Mouse (Mus musculus) layer of hippocampus, adult 11-12 months (tissue): ENCODE data around the gene Tmem218.
A peak's percentile ranks its signal among the peaks of the same experiment; 100 is the strongest.

Source experiments
- DNase-seq: peaks from one replicate; pipeline ENCODE4 v3.0.0; 2022; ENCODE audit warnings: low spot score

The Tmem218 gene

GRCm38 (mm10) chr9:37207929-37208411 lies at the start of gene Tmem218:
Gene Tmem218, plus strand, starts transcription at chr9:37208223.
- peak; percentile 97 for DNase-seq

- no peak for DNase-seq
Observed at GRCm38 (mm10) chr9:37160686-37161085, 47.3 kb upstream of the Tmem218 start.

GRCm38 (mm10) chr9:37166899-37167298 lies 41.1 kb upstream of the Tmem218 start:
- DNase-seq: no peak

DNA sequence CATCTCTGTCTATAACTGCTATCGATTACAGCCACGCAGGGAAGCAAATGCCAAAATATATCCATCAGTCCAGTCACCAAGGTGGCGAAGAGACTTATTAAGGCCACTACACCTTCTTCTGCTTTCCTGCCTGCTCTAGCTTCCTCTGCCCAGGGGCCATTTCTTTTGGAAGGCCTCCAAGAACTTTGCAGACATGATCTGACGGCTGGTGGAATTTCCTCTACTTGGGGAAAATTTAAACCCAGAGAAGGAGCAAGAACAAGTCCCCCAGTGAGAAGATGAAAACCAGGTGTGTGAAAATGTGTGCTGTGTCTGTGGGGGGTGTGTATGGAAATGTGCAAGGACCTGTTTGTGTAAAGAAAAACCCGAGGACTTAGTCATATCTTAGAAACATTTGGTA lies 34.6 kb upstream of the Tmem218 start:
- no peak for DNase-seq

DNA sequence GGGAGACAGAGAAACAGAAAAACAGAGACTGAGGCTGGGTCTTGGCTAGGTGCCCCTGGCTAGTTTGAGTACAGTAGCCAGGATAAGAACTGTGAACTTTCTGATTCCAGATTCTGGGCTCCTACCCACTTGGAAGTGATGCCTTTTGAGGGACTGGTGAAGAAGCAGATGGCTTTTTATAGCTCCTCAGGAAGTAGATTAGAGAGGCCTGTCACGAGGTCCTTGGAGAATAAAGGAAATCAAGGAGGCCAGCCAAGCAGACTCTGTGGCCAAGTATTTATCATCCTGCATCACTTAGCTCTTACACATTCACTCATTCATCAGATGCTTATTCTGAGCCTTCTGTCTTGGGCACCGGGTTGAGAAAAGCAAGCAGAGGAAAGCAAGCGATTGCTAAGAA lies 32.0 kb upstream of the Tmem218 start:
- no peak for DNase-seq

DNA sequence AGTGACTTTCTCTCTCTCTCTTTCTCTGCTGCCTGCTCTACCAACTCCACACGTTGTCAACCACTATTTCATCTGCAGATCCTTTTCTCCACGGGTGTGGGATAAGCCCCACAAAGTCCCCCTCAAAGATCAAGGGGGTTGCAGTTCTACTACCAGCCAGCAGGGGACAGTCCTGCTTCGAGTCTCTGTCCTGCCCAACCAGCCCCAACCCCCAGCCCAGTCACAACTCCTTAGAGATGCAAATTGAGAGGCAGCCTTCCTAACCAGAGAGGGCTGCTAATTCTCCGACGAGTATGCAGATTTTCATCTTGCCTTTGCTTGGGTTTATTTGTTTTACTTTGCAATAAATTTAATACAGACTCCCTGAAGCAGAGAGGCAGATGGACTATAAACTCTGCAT lies 30.9 kb upstream of the Tmem218 start:
- DNase-seq: peak; percentile 76

DNA sequence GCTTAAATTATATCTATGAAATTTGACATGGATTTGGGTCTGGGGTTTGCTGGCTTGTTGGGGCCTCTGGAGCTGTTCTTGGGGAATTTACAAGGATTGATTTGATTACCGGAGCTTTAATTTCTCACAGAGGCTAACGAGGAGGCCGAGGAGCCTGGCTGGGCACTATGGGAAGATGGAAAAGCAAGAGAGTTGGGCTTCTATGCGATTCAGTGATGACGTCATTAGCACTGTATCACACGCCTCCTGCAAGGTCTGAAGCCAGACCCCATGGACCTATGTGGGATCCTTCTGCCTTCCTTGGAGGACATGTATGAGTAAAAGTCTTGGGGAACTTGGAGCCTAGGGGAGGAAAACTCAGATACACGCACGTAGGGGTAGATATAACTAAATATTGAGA lies 30.5 kb upstream of the Tmem218 start:
- DNase-seq: no peak

DNA sequence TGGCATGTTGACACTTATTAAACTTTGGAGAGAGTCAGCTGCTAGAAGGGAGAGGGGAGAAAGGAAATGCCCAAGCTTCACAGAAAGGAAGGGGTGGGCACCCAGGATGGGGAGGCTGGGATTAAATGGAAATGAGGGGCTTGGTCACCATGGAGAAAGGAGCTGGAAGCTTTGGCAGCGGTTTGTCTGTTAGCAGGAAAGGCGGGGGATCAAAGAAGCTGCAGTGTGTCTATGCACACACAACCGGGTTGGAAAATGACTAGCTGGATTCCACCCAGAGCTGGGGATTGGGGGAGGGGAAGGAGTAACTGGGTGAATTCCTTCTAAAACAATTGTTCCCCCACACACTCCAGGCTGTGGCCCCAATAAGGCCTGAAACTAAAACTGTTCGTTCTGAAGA lies 29.1 kb upstream of the Tmem218 start:
- no peak for DNase-seq

DNA sequence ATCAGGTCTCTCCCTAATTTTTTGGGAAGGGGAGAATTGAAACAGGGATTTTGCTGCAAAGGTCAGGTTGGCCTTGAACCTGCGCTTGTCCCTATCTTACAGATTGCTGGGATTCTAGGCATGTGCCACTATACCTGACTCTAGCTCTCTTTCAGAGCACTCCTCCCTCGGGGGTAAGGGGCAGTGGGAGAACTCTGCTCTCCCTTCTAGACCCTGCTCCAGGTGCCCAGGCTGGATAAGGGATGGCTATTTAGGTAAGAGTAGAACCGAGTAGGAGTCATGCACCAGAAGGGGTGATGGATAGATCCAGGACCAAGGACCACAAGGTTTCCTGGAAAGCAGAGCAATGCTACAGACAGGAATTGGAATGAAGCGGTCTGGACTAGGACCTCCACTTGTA lies 28.4 kb upstream of the Tmem218 start:
- DNase-seq: no peak

GRCm38 (mm10) chr9:37181596-37181995 lies 26.4 kb upstream of the Tmem218 start:
- DNase-seq: no peak

DNA sequence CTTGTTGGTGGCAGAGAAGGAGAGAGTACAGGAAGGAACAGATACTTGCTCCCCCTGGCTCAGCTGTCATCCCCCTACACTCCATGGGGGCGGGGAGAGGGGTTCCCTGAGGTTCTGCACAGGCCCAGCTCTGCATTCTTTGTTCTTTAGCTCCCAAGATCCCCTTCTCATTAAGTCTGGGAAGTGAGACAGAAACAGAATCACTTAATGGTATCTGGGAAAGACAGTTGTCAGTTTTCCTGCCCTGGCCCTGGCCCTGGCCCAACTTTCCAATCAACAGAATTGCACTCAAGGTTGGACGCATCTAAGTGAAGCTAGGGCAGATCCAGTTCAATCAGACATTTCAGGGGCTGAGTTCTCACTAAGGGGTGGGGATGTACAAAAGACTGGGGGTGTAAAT lies 24.8 kb upstream of the Tmem218 start:
- DNase-seq: no peak

- no peak for DNase-seq
Observed at GRCm38 (mm10) chr9:37187407-37187806, 20.6 kb upstream of the Tmem218 start.

GRCm38 (mm10) chr9:37188024-37188423 lies 20.0 kb upstream of the Tmem218 start:
- DNase-seq: no peak

DNA sequence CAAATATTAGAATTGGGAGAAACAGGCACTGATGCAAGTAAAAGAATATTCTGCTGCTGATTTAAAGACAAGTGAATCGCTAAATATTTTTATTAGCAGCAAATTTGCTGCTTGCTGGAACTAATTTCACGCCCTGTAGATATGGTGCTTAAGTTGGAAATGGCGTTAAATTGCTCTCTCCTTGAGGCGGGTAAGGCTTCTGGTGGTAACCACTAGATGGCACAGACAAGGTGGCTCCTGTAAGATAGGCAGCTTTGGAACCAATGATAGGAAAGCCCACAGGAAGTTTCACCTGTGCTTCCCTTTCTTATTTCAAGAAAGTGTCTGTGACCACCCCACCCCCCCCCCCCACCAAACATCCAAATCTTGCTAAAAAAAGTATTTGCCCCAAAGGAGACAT lies 11.0 kb upstream of the Tmem218 start:
- no peak for DNase-seq

- DNase-seq: no peak
Observed at GRCm38 (mm10) chr9:37200414-37200813, 7.6 kb upstream of the Tmem218 start.

GRCm38 (mm10) chr9:37203884-37204283 lies 4.1 kb upstream of the Tmem218 start:
- DNase-seq: no peak

DNA sequence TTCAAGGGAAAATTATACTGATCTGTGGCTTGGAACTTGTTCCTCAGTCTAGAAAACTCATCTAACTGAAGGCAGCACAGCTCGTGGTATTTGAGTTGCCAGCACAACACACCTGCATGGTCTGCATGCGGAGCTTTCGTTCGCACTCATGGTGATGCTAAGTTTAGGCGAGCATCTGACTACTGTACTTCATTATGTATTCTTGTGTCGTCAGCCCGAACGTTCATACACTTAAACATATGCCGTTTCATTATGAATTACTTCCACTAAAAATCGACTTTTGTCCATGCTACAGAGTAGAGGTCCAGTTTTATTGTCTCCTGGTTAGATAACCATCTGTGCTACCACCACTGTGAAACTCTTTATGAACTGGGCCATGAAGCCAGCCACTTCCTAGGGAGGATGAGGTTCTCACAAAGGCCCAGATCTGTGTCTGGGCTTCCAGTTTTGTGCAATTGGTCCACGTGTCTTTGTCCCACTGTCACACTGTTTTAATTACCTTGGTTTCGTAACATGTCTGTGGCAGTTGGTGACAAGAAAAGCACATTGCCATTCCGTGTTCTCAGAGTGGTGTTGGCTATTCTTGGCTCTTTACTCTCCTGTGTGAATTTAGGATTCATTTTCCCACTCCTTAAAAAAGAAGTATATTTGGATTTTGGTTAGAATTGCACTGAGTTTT lies 5.2 kb downstream of the Tmem218 start:
- peak; percentile 30 for DNase-seq

GRCm38 (mm10) chr9:37214327-37215060 lies 6.5 kb downstream of the Tmem218 start:
- no peak for DNase-seq

DNA sequence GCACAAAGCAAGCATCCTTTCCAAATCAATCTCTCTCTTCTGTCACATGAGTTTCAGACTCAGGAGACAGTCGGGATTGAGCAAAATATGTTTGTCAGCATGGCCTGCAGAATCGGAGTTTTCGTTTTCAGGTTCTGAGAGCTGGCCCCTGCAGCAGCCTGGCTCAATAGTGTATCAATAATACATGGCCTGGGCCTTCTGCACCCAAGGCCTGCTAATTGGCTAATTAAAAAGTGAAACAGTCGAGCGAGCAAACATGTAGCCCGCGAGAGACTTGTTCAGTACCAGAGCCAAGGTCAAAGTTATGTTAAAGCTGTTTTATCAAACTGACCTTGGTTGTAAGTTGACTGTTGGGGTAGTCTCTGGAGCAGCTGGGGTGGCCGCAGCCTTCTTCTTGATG lies 12.7 kb downstream of the Tmem218 start:
- no peak for DNase-seq

GRCm38 (mm10) chr9:37225581-37225980 lies 17.6 kb downstream of the Tmem218 start:
- DNase-seq: no peak

GRCm38 (mm10) chr9:37229880-37230325 lies 21.9 kb downstream of the Tmem218 start:
- peak; percentile 77 for DNase-seq

- DNase-seq: no peak
Observed at GRCm38 (mm10) chr9:37230486-37231195, 22.6 kb downstream of the Tmem218 start.
